Mouse (Mus musculus) urinary bladder, postnatal 36 days (tissue): ENCODE data around the gene Neurog2.

Experiments
- DNase-seq, 2 experiments: peaks; one replicate each; pipeline ENCODE4 v3.0.0; 2022; ENCODE audit warnings: low spot score in 2 of 2, mixed read lengths in 1 of 2

The Neurog2 gene

DNA sequence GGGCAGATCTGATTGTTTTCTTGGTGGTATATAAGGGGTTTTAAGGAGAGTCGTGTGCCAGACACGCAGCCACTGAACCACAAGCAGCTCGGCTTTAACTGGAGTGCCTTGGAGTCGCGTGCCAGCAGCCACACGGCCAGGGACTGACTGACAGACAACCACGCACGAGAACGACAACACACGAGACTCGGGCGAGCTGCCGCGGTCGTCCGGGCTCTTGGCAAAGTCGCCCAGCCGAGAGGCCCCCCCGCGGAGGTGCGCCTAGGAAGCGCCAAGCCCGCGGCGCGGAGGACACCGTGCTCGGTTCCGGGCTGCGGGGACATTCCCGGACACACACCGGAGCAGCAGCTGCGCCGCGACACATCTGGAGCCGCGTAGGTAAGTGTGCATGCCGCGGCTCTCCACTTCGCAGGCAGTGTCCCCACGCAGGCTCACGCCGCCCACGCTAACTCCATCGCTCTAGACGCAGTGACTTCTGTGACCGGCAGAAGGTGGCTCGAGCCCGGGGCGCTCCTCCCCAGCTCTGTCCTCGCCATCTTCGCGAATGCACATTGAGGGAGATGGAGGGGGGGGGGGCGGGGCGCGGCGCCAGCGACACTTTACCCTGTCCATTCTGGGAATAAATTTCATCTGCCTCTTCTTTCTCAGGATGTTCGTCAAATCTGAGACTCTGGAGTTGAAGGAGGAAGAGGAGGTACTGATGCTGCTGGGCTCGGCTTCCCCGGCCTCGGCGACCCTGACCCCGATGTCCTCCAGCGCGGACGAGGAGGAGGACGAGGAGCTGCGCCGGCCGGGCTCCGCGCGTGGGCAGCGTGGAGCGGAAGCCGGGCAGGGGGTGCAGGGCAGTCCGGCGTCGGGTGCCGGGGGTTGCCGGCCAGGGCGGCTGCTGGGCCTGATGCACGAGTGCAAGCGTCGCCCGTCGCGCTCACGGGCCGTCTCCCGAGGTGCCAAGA lies at the start of gene Neurog2:
Gene Neurog2 (plus strand): TSS at position 56 of the 953 bp plus-strand sequence.
- DNase-seq, result no peak

DNA sequence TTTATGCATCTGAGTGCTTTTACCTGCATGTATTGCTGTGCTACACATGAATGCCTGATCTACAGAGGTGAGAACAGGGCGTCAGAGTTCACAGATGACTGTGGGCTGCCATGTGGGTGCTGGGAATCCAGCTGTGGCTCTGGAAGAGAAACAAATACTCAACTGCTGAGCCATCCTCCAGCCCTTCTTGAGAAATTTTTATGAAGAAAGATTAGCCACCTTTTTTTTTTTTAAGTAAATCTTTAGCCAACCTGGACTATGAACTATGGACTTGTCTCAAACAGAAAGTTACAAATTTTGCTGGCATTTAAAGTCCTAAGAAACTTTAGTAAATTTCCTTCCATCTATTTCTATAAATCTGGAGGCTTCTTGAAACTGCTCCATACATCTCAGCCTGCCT lies 35.8 kb upstream of the Neurog2 start:
- no peak for DNase-seq

DNA sequence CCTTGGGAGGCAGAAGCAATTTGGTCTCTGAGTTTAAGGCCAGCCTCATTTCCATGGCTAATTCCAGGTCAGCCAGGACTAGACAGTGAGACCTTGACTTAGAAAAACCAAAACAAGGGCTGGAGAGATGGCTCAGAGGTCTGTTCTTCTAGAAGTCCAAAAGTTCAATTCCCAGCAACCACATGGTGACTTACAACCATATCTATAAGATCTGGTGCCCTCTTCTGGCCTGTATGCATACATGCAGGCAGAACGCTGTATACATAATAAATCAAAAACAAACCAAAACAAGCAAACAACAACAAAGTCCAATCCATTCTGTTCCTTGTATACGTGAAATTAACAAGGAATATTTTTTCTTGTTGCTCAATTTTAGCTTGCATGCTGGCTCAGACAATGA lies 24.8 kb upstream of the Neurog2 start:
- no peak for DNase-seq

DNA sequence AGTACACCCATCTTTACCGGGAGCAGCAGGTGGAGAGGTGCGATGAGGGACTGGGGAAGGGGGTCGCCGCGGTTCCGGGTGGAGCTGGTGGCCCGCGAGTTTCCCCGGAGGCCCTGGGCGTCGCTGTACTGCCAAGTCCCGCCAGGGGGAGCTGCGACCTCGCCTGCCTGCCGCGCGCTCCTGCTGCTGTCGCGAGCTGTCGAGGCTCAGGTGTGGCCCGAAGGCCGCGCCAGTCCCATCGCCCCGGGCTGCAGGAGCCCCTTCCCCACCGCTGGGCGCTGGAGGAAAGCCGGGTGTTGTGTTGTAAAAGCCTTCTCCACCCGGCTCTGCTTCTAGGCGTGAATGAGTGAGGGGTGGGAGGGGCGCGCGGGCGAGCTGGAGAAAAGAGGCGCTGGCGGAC lies 7.6 kb upstream of the Neurog2 start:
- DNase-seq, result peak in 1 of 2 experiments; percentile 66

DNA sequence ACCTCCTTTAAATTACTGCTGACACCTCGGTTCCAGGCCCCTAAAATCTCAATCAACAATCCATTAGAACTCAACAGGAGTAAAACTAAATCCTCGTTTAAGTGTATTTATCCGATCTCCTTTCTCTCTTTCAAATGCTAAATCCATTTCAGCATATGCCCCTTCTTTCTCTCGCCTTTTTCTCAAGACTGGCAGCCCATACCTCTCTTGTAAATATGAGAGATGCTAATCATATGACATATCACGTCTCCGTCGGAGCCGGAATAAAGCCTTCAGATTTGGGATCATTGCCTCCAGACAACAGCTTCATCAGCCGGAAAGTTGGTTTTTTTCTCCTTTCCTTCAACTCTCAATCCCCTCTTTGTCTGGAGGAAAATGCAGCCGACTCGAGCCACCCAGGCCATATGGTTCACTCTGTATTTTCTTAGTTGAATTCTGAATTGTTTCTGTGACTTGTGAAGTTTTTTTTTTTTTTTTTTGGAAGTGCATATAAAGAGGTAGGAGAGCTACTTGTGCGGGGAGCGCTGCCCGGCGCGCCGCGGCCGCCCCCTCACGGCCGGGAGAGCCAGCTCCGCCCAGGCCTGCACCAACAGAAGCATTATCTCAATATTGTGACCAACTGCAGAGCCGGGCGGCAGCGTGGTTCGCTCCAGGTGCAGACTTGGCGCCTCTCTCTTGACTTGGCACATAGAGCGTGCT lies 7.1 kb upstream of the Neurog2 start:
- DNase-seq, result no peak

DNA sequence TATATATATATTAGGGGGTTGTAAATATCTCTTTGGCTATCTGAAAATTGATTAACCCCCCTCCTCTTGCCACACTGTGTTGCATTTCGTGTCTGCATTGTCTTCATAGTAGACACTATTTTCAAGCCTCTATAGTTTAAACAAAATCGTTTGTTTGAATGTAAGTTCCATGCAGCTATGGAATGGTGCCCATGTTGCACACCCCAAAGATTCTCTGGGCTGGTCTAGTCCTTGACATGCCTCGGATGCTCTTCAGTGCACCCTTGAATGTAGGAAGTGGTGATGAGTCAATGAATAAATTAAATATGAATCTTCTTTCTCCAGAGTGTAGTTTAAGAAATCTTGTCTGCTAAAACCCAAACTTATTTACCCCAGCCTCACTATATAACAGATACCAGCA lies 6.4 kb upstream of the Neurog2 start:
- DNase-seq, result no peak

DNA sequence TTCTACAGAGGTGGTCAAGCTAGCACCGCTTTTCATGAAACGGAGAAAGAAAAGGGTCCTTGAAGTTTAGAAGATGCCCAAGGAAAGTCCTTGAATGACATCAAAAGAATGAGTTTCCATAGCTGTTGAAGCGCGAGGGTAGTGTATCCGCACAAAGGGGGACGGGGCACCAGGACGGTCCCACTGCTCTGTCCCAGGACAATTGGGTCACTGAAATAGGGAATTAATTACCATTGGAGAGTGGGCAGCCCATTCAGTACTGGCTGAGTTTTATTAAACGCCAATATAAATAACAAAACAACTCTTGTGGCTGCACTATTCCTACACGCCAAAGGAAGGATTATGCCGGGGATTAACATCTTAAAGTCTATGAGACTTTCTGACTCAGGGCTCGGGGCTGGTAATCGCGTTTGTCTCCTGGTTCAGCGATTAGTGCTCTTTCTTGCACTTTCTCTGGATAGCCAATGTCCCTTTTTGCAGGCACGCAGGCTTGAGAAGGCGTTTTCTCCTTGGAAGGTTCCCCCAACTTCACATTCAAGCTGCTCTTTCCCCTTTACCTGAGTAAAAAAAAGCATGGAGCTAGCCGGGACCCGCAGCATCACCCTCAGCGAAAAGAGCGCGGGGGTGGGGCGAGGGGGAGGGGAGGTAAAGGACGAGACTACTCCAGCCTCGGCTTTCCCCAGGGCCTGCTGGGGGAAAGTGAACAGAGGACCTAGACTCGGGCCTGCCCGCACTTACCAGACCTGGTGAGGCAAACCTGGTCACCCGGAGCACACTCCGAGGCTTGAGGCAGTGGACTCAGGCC lies 5.6 kb upstream of the Neurog2 start:
- no peak for DNase-seq

DNA sequence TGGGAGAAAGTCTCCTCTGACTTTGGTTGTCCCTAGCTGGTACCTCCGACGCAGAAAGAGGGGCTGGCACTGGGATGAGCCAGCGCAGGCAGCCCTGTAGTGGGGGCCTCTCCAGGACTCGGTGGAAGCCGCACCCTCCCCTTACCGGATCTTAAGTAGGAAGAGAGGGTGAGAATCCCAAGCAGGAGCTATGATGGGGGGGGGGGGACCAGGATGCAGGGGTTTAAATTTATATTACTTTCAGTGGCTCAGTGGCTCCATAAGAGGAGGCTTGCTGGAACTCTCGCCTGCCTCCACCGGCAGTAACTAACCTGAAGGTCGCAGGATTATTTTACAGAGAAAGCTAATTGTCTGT lies 5.0 kb upstream of the Neurog2 start:
- no peak for DNase-seq

DNA sequence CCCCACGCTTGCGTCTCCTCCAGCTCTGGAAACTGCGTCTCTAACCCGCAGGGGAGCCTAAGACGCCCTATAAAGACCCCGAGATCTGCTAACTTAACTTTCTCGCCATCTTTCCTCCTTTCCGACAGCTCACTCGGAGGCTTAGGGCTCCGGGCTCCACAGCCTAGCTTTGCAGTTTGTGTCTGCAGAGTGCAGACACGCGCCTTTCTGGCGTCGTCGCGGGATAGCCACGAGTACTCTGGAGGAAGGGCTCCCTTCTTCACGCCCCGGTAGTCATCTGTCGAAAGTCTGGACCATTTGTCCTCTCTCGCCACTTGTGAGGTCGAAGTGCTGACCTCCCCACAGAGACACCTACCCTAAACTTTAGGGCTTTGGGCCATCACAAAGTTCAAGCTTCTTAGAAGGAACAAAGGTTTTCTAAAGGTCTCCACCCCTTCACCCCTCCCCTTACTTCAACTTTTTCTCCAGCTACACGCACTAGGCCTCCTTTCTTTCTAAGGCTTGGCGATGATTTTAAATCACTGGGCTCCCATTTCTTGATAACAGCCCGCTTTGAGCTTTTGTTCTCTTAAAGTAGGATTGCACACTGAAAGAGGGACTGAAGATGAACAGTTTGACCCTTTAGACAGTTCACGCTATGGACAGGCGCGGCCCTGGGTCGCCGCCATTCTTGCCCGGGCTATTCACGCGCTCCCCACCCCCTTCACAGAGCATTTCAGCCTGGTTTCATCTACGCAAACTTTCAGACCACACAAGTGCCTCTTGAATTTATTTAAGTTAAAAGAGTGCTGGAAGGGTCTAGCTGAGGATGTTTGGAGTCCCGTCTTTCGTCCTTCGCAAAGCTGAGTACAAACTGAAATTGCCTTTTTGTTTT lies 4.4 kb upstream of the Neurog2 start:
- no peak for DNase-seq

DNA sequence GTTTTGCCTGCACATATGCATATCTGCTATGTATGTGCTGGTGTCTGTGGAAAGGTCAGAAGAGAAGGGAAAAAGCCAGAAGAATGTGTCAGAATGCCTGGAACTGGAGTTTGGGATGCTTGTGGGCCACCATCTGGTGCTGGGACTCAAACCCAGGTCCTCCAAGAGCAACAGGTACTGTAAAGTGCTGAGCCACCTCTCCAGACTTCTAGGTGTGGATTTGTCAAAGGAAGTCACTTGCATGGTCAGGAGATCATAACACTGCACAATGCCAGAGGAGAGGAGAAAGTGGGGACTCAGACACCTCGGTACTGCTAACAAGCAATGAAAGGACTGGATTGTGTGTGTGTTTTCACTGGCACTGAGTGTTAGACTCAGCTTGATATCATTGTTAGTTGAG lies 2.7 kb upstream of the Neurog2 start:
- DNase-seq, result no peak

DNA sequence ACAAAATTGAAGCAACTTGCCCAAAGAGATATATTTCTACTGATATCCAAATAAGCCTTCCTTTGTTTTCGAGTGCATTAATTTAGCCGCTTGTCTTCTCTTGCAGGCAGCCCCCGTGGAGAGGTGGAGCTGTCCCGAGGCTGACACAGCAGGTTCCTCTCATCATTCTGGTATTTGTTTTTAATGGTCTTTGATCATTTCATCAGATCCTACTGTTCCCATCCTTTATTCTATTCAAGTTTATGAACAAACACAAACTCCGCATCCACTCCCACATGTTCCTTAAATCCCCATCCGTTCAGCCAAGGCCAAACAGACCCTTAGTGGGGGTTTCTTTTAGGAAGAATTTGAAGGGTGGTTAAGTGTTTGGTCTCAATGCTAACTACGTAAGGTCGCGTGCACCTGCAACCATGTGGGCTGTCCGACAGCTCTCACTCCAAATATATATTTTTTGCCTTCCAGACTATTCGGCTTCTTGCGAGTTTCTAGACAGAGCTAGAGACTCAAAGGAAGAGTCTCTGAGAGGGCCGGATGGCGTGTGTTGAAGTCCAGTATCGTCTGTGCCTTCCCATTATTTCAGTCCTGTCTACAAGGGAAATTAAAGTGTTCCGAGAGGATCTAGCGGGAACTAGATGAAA lies 2.1 kb upstream of the Neurog2 start:
- no peak for DNase-seq

DNA sequence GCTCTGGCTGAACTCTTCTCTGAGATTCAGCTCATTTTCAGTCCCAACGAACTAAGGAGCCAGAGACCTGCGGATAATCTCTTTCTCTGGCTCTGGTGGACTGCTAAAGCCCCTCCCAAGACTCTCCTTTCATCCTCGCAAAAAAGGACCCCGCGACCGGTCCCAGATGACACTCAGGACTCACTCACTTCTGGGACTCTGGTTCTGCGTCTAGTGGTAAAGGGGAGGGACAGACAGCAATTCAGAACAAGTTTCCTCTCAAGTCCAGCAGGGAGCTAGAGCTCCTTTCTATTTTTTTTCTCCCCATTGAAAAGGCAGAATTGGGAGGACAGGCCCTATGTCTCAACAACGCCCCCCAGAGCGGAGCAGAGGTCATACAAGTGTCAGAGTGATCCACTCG lies 1.4 kb upstream of the Neurog2 start:
- DNase-seq, result no peak

DNA sequence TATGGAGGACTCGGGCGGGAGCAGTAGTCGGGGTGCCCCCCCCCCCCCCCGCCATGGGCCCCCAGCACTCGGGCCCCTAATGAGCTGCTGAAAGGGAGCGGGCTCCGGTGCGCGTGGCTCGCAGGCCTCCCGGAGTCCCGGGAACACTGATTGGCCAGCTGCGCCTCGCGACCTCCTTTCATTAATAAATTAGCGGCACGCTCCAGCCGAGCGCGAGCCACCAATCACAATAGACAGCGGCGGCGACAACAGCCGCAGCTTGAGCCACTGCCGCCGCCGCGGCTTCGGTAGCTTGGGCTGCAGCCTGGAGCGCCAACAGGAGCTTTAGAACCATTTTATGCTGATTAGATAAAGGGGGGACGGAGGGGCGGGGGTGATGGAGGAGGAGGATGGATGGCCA lies 404 bp upstream of the Neurog2 start:
- no peak for DNase-seq

DNA sequence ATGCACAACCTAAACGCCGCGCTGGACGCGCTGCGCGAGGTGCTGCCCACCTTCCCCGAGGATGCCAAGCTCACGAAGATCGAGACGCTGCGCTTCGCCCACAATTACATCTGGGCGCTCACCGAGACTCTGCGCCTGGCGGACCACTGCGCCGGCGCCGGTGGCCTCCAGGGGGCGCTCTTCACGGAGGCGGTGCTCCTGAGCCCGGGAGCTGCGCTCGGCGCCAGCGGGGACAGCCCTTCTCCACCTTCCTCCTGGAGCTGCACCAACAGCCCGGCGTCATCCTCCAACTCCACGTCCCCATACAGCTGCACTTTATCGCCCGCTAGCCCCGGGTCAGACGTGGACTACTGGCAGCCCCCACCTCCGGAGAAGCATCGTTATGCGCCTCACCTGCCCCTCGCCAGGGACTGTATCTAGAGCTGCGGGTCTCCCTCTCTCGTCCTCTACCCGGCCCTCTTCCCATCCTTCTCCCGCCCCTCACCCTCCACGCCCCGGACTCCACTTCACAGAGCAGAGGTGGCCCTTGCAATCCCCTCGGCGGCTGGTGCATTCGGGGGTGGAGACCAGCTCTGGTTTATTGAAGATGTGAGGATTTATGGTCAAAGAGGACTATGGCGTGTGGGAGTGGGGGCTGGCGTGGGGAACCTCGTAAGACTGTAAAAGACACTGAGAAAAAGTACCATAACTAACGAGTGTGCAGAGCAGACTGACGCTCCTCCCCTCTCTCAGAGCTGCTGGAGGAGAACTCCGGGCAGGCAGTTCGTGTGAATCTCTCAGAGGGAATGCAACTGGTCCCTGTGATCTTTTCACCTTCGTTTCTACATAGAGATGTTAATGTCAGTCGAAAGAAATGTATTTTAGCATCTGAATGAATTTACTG lies 1.4 kb downstream of the Neurog2 start:
- peak; percentile 53 to 63 for DNase-seq

DNA sequence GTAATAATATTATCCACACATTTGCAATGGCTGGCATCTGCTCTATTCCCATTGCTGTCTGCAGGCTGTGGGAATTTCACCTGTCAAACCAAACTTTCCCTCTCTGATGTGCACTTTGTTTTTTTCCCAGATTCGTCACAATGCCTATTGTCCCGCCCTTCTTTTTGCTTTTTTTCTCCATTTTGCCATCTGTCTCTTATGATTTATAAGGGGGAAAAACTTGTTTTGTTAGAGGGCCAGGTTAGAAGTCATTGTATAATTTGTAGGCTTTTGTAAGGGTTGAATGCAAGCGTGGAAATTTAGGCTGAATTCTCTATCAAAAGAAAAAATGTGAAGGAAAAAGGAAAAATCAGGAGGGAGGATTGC lies 2.0 kb downstream of the Neurog2 start:
- no peak for DNase-seq

DNA sequence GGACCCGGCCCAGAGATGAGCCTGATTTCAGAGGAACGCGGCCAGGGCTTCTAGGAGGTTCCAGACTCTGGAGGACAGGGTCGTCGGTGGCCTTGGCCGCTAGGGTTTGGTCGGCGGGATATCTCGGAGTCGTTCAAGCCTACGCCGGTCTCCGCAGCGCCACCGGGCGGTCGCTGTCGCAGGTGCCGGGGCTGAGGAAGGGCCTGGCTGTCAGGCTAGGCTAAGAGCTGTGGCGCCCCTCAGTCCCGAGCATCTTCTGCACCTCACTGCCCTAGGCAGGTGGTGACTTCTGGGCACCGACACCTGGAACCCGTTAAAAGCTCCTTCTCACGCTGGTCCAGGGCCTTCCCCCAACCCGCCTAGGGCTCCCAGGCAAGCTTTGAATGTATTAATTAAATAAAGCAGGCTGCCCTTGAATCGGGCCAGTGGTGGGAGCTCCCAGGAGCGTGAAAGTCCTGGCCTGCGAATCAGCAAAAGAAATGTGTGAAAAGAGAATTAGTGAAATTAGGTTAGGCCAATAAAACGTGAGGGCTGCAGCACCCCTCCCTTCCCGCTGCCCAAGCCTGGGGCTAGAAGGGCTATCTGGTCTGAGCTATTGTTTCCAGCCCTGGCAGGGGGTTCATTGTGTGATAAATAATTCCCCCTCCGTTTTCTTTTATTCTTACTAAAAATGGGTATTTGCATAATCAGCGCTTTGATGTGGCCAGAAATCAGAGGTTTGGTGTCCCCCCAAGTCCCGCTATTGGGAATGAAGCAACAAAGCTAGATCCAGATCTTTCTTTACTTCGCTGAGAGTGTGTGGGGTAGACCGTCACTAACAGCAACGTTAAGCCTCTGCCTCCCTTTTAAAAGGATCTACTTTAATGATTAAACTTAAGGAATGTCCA lies 7.2 kb downstream of the Neurog2 start:
- DNase-seq, result no peak

DNA sequence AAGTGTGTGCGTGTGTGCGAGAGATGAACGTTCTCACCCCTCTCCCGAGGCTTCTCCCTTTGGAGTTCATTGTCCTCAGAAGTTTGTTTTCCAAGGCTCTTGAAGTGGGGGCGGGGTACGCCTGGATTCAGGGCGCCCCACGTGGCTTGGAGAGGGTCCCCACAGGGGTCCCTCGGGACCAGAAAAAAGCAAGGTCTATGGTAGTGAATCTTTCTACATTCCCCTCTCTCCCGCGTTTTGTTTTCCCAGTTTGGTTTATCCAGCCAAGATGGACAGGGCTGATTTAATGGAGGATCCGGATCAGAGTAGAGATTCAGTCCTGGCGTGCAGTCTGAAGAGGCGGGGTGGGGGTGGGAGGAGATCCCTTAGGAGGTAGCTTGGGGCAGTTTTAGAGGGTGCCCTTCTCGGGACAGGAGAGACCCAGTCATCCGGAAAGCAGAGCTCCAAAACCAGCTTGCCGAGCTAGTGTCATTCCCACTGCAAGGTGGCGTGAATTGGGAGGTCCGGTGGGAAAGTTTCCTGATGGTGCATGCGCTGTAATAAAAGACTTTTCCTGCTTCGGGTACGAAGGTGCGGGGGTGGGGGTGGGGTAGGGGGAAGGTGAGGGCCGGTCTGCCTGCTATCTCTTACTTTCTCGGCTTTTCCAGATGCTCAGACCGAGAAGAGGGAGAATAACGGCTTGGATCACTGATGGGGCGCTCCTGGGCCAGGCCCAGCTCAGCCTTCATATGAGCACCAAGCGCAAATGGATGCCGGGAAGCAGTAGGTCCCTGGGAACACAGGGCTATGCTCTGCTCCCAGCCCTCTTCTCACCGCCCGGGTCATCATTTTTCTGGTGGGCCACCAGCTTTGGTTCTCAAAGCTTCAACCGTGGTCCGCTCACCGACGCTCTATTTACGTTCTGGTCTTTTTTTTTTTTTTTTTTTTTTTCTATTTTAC lies 8.1 kb downstream of the Neurog2 start:
- no peak for DNase-seq

DNA sequence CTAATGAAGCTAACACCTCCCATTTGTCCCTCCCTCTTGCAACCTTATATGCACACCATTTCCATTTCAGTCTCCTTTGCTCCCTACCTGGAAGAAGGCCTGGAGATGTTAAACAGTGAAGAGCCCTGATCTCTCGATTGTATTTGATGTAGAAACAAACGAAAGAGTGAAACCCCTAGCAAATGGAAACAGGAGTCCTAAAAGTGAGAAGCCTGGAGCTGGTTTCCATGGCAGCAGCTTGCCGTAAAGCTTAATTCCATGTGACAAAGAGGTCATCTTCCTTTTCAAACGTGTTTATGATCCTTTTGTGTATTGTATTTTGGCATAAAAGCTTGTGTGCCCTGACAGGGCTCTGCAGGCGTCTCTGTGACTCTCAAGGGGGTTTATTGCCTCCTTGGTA lies 9.3 kb downstream of the Neurog2 start:
- DNase-seq, result no peak
